In genomic region chr15:97135291-97135690, GRCm38 (mm10) we compare ENCODE assay signal across 8 mouse cellular contexts.
A peak's percentile ranks its signal among the peaks of the same experiment; 100 is the strongest.
DNase-seq lines count a peak whose midpoint lies in the region; ATAC-seq and TF ChIP-seq lines count a peak whose summit lies in the region.

No protein-coding gene starts in this region.

- POLR2A ChIA-PET in Patski (lab: Charles Lee), result interaction anchor here (0.7 kb wide), 1 partner anchor 100 kb away, joined by 3 read pairs; no protein-coding TSS in a partner anchor

- no peak overlapping the region for H3ac ChIP-seq in myocyte (ENCODE audit: control insufficient read depth, insufficient read length)

- peak; percentile 63 for TF ChIP-seq CTCF in liver, adult 2 months (IDR thresholded peaks at IDR 0.05; ENCODE audit: low read depth, low read length)
- peak; percentile 86 for TF ChIP-seq CTCF in Patski (IDR thresholded peaks at IDR 0.05)

- no peaks in the 10 kb centered on the region; the same call in 1 of the 2 replicates for H3K4me1 ChIP-seq in liver, adult 2 months (ENCODE audit: control insufficient read depth, insufficient read depth, low read length)
- no peaks in the 10 kb centered on the region for H3K4me1 ChIP-seq in liver, embryonic 12.5 days
- H3K4me1 ChIP-seq in heart, embryonic 10.5 days, result no peaks in the 10 kb centered on the region

- in situ Hi-C loops in Patski (cut with MboI; ENCODE audit: low pct_unique_long_range_greater_than_20kb), result loop anchor here (5.0 kb wide), 2 partner anchors 52 to 163 kb away; no protein-coding TSS in a partner anchor

- CTCF ChIA-PET in Patski (lab: Charles Lee), result interaction anchor here (0.8 to 6.7 kb wide), 5 partner anchors 14 to 198 kb away, joined by 3 to 31 read pairs (median 3); no protein-coding TSS in a partner anchor

- no peaks in the 10 kb centered on the region for H3K36me3 ChIP-seq in liver, adult 2 months (ENCODE audit: control insufficient read depth, insufficient read depth, low read length)
- no peaks in the 10 kb centered on the region for H3K36me3 ChIP-seq in liver, embryonic 12.5 days
- H3K36me3 ChIP-seq in heart, embryonic 10.5 days, result 0 out of 2 replicates have a peak, but pooled peaks cover 5% of the 10 kb centered on the region
- H3K36me3 ChIP-seq in myocyte (ENCODE audit: control insufficient read depth, insufficient read depth), result no peaks in the 10 kb centered on the region

- H3K79me2 ChIP-seq in liver, adult 2 months (ENCODE audit: control insufficient read depth, insufficient read depth, low read length), result no peaks in the 10 kb centered on the region
- H3K79me2 ChIP-seq in myocyte (ENCODE audit: control insufficient read depth, insufficient read depth), result no peaks in the 10 kb centered on the region

- no peak overlapping the region for H3K27ac ChIP-seq in liver, adult 2 months (replicated peaks; ENCODE audit: insufficient read depth, low read depth, low read length)
- H3K27ac ChIP-seq in liver, embryonic 12.5 days, result no peak overlapping the region
- 0 out of 2 replicates have a peak overlapping the region, but pooled peaks have one; percentile 3 for H3K27ac ChIP-seq in heart, embryonic 10.5 days

- TF ChIP-seq POLR2A in liver, adult 2 months (IDR thresholded peaks at IDR 0.05; ENCODE audit: extremely low read depth, insufficient read depth, low read length), result no peak
- TF ChIP-seq POLR2A in myocyte (IDR thresholded peaks at IDR 0.05; ENCODE audit: insufficient read length, low read depth), result no peak

- no peak for ATAC-seq in liver, embryonic 12.5 days
- ATAC-seq in Patski, result no peak
- ATAC-seq in common myeloid progenitor, adult 5-6 weeks (replicated peaks; ENCODE audit: low read depth, poor library complexity, severe bottlenecking), result peak; percentile 42

- no peak overlapping the region for H3K4me3 ChIP-seq in liver, adult 2 months (ENCODE audit: insufficient read depth, low read depth, low read length)
- H3K4me3 ChIP-seq in liver, embryonic 12.5 days, result no peak overlapping the region
- no peak overlapping the region for H3K4me3 ChIP-seq in heart, embryonic 10.5 days
- no peak overlapping the region for H3K4me3 ChIP-seq in myocyte

- peak; percentile 79 for DNase-seq in liver, adult 2 months (ENCODE audit: extremely low read depth, low read depth, low spot score)
- DNase-seq in Patski (ENCODE audit: low read depth, low spot score), result no peak
- DNase-seq in heart, embryonic 10.5 days (ENCODE audit: low spot score), result no peak
- peak; percentile 39 to 55 for DNase-seq in layer of hippocampus, postnatal 10 days (ENCODE audit: low spot score in 2 of 2)
- DNase-seq in urinary bladder, postnatal 36 days (ENCODE audit: low spot score in 2 of 2), result peak; percentile 13 to 31

- peaks cover 5% of the 10 kb centered on the region; the same call in 1 of the 2 replicates for H3K9me3 ChIP-seq in liver, embryonic 12.5 days (replicated peaks)
- H3K9me3 ChIP-seq in heart, embryonic 10.5 days, result peaks cover 7% of the 10 kb centered on the region; the same call in 1 of the 2 replicates

- no peak overlapping the region for H3K9ac ChIP-seq in liver, adult 2 months (ENCODE audit: low read depth, low read length)
- no peak overlapping the region for H3K9ac ChIP-seq in liver, embryonic 12.5 days

- no peaks in the 10 kb centered on the region for H3K27me3 ChIP-seq in liver, adult 2 months (ENCODE audit: control insufficient read depth, insufficient read depth, low read length)
- H3K27me3 ChIP-seq in liver, embryonic 12.5 days (replicated peaks), result no peaks in the 10 kb centered on the region
- H3K27me3 ChIP-seq in Patski, result no peaks in the 10 kb centered on the region
- no peaks in the 10 kb centered on the region for H3K27me3 ChIP-seq in heart, embryonic 10.5 days (ENCODE audit: insufficient read depth, poor library complexity, severe bottlenecking)
- H3K27me3 ChIP-seq in myocyte (ENCODE audit: control insufficient read depth, insufficient read depth, insufficient read length), result no peaks in the 10 kb centered on the region

- no peak overlapping the region for H3K4me2 ChIP-seq in liver, embryonic 12.5 days
- H3K4me2 ChIP-seq in myocyte (ENCODE audit: low read depth), result peak overlapping the region; percentile 33

- WGBS in liver, adult 2 months, result 7% methylated on average over 11 of the region's 11 CpGs
- WGBS in liver, embryonic 12.5 days (ENCODE audit: insufficient replicate concordance), result 9% methylated on average over 11 of the region's 11 CpGs
- 9% methylated on average over 11 of the region's 11 CpGs for WGBS in heart, embryonic 10.5 days

TF ChIP-seq in myocyte, 11 proteins besides CTCF, POLR2A, EP300 and RAD21:
- no peak for TF ChIP-seq TCF3 (IDR thresholded peaks at IDR 0.05; ENCODE audit: insufficient read length, low read depth)
- no peak for TF ChIP-seq USF1 (IDR thresholded peaks at IDR 0.05; ENCODE audit: low read depth)
- no peak for TF ChIP-seq SRF (IDR thresholded peaks at IDR 0.05; ENCODE audit: control insufficient read depth, insufficient read length, low read depth)
- TF ChIP-seq E2F4 (IDR thresholded peaks at IDR 0.05; ENCODE audit: insufficient read depth), result no peak
- no peak for TF ChIP-seq POLR2AphosphoS2 (IDR thresholded peaks at IDR 0.05; ENCODE audit: insufficient read length, low read depth)
- no peak for TF ChIP-seq TCF12 (IDR thresholded peaks at IDR 0.05; ENCODE audit: insufficient read depth, poor library complexity, severe bottlenecking)
- no peak for TF ChIP-seq REST (IDR thresholded peaks at IDR 0.05; ENCODE audit: insufficient read depth, insufficient read length)
- TF ChIP-seq MAX (IDR thresholded peaks at IDR 0.05; ENCODE audit: low read depth), result no peak
- no peak for TF ChIP-seq CEBPB (IDR thresholded peaks at IDR 0.05; ENCODE audit: insufficient read depth, poor library complexity, severe bottlenecking)
- TF ChIP-seq MYOD1 (IDR thresholded peaks at IDR 0.05; ENCODE audit: control insufficient read depth in 1 of 3, insufficient read length in 2 of 3, low read depth in 2 of 3), result no peak
- no peak for TF ChIP-seq MYOG (IDR thresholded peaks at IDR 0.05; ENCODE audit: control insufficient read depth in 1 of 3, insufficient read depth in 1 of 3, insufficient read length in 2 of 3, low read depth in 2 of 3)

Comparison
In these comparisons a context has a peak if more than half of its experiments do, and no peak if none do; other contexts are left out.
1. DNase-seq: peak in liver, adult 2 months (single experiment), layer of hippocampus, postnatal 10 days (2 of 2) and urinary bladder, postnatal 36 days (2 of 2); none in Patski (single experiment) and heart, embryonic 10.5 days (single experiment).